Mouse (Mus musculus): ENCODE results near the gene Rassf5.

- TF ChIP-seq CTCF (IDR thresholded peaks at IDR 0.05) (no peak), EP300 (IDR thresholded peaks at IDR 0.05) (no peak)
Observed at GRCm38 (mm10) chr1:131137111-131137510, 107.9 kb downstream of the Rassf5 start.

Data from lung, postnatal 0 days (tissue).